Mouse (Mus musculus) WW6 (cell line): ENCODE data around the gene Lsm4.
A peak's percentile ranks its signal among the peaks of the same experiment; 100 is the strongest.

ENCODE experiments used
- DNase-seq: peaks from one replicate; pipeline ENCODE4 v3.0.0-alpha.2; 2013; ENCODE audit warnings: low read depth, low spot score

The Lsm4 gene

GRCm38 (mm10) chr8:70673079-70673856, at the start of gene Lsm4:
Lsm4 (plus strand) TSS chr8:70673248.
- peak; percentile 99 for DNase-seq

DNA sequence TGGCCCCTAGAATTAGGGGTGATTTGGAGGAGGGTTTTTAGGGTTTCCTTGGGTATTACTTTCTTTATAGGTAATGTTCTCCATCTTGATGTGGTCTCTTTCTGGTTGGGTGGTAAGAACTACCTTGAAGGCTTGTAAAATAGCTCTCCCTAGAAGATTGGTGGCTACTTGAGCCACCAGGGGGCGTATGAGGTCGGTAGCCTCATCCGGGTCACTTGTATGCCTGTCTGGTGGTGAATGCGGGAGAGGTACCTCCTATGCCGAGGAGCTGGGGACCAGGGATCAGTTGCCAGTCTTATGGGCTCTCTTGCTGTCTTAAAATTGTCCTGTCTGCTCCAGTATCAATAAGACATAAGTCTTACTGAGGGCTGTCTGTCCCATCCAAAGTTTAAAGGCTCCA, 47.9 kb upstream of the Lsm4 start:
- peak; percentile 75 for DNase-seq

- no peak for DNase-seq
Measured at GRCm38 (mm10) chr8:70627041-70627440, 46.0 kb upstream of the Lsm4 start.

DNA sequence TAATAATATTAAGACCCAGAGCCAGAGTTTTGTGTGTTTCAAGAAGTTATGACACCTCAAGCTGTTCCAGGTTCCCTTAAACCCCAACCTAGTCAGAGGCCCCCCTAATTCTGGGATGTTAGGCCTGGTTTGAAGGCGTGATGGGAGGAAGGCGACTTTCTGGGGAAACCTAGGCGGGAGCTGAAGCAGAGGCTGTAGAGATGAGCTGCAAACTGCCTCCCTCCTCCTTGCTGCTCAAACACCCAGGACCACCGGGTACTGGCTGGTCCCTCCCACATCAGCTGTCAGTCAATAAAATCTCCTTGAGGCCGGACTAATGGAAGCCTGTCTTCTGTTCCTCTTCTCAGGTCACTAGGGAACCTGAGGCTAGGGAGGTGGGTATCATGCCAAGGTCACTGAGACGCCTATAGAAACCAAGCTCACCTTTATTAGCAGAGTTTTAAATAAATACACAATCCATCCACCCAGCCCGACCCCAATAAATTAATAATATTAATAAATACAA, 44.0 kb upstream of the Lsm4 start:
- DNase-seq = no peak

DNA sequence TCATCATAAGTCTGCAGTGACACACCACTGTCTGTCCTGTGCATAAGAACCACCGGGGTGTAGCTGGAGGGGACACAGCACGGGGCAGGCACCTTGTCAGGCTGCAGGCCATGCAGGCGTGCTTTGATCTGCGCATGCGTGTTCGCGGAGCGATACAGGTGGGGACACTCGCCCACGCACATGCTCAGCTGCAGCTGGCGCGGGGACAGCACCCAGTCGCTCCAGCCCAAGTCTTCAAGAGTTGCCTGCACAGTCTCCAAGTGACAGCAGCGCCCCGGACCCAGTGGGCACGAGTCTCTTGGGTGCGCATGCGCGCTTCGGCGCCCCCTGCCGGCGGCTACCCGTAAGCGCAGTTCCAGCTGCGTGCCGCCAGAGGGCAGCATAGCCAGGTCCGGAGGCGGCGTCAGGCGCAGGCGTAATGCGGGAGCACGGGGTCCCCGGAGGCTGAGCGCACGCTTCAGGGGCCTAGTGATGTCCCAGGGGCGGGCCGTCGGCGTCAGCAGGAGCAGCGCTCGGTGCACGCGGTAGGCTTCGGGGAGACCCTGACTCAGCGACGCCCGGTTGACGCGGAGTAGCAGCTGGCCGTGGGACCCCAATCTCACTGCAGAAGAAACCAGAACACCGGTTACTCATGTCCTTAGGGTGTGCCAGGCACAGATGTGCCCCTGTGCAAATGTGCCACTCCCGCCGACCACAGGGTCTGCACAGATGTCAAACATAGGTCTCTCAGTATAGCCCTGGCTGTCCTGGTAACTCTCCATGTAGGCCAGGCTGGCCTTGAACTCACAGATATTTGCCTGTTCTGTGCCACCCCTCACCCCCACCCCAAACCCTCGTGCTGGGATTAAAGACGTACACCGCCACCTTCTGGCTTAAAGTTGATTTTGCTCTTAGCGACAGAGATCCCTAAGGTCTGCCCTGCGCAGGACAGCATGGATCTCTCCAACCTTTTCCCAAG, 43.2 kb upstream of the Lsm4 start:
- peak; percentile 94 for DNase-seq

DNA sequence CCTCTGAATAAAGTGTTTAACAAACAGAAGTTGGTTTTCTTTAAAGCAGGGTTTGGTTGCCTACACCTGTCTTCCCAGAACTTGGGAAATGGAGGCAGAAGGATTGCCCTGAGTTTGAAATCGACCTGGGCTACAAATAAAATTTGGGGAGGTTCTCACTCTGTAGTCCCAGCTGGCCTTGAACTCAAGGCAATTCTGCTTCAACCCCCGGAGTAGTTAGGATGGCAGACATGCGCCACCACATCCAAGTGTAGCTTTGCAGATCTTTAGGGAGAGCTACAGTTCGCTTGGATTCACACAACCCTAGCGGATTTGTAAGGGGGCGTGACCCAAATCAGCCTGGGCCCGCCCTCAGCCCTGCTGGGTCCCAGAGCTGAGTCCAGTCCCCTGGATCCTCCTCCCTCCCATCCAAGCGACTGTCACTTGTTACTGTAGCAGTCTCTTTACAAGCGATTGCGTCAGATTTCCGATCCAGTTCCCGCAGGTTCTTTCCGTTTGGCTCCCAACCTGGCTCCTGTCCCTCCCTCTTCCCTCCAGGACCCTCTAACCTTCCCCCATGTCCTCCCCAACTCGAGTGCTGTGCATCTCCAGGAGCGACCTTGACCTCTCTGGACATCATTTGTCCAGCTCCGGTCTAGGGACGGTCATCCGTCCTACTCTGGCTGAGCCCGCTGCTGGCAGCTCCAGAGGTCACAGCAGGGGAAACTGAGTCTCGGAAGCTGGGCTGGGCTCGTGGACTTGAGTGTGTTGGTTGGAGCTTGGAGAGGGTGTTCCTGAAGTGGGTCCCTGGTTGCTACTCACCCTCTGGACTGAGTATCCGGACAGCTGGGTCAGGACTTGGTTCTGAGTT, 42.3 kb upstream of the Lsm4 start:
- no peak for DNase-seq

DNA sequence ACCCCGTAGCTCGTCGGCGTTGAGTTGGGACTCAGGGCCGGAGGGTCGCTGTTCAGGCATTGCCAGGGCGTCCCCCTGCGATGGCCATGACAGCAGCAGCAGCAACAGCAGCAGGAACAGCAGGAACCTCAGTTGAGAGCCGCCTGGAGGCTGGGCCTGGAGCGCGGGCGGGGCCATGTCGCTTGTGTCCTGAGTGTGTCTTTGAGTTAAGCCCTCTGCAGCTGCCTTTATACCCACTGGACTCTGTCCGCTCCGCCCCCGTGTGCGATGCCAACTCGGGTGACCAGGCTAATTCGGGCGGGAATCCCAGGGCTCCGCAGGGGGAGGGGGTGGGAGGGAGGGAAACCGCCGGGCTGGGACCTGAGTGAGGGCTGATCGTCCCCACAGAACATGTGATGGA, 41.6 kb upstream of the Lsm4 start:
- DNase-seq = no peak

DNA sequence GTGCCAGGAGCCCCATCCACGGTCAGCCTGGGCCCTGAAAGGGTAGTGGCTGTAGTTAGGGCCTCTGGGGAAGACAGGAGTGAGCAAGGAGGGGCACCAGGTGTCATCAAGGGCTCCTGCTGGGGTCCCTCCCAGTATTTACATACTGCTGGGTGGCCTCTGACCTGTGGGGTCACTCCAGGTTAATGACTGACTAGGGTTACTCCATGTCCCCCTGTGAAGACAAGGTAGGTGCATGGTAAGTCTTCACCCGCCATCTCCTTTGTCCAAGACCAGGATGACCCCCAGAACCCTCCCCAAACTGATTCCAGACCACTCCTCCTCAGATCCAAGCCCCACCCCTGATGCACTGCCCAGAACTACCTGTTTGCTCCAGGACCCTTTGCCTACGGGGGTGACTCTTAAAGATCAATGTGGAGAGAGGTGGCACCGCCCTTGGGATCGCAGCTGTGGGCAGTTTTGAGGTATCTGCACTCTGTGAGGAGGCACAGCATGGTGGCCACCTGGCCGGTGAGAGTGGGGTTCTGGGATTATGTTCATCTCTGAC, 40.6 kb upstream of the Lsm4 start, which contains the start of gene Gdf15:
Gene Gdf15, minus strand, starts transcription at position 111 of the 547 bp plus-strand sequence.
- DNase-seq = no peak

DNA sequence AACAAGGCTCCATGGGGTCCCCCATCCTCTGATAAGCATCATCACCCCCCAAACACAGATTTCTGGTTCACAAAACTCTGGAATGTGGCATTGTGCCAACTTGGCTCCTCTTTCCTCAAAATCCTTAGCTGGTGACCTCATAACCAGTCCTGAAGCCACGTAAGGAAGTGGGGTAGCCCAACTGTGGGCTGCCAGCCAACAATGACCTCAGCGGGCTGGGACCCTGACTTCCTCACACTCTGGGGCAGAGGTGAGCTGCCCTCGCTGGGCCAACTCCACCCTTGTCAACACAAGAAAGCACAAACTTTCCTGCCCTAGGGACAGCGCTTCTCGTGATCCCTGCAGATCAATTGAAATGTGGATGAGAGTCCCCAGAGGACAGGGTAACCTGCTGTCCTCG, 39.0 kb upstream of the Lsm4 start:
- no peak for DNase-seq

DNA sequence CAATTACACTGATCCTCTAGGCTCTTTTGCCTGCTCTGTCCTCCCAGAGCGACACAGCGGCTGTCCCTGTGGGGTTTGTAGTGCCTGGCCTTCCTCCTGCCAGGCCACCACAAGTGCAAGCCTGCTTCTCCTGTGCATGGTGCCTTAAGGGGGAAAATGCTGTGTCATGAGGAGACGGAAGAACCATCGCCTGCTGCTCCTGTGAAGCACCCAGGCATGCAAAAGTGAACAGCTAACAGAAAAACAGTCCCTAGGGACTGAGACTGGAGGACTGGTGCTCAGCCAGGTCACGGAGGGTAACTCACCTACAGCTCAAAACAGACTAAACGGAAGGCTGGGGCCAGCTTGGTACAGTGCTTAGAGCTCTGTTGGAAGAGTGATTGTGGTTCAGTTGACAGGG, 37.5 kb upstream of the Lsm4 start:
- DNase-seq = no peak

GRCm38 (mm10) chr8:70636838-70637237, 36.2 kb upstream of the Lsm4 start:
- no peak for DNase-seq

- DNase-seq = no peak
Measured at GRCm38 (mm10) chr8:70638752-70639151, 34.3 kb upstream of the Lsm4 start.

GRCm38 (mm10) chr8:70643019-70643418, 30.0 kb upstream of the Lsm4 start:
- no peak for DNase-seq

DNA sequence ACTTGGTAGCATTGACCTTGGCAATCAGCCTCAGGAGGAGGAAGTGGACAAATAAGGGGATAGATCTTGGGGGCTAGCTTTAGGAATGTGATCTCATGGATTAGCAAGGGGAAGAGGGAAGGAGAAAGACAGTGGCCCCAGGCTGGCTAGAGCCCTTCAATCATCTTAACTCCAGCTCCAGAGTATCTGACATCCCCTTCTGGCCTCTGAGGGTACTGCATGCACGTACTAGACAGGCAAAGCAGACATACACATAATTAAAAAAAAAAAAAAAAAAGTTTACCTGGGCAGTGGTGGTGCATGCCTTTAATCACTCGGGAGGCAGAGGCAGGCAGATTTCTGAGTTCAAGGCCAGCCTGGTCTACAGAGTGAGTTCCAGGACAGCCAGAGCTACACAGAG, 29.0 kb upstream of the Lsm4 start:
- peak; percentile 65 for DNase-seq

DNA sequence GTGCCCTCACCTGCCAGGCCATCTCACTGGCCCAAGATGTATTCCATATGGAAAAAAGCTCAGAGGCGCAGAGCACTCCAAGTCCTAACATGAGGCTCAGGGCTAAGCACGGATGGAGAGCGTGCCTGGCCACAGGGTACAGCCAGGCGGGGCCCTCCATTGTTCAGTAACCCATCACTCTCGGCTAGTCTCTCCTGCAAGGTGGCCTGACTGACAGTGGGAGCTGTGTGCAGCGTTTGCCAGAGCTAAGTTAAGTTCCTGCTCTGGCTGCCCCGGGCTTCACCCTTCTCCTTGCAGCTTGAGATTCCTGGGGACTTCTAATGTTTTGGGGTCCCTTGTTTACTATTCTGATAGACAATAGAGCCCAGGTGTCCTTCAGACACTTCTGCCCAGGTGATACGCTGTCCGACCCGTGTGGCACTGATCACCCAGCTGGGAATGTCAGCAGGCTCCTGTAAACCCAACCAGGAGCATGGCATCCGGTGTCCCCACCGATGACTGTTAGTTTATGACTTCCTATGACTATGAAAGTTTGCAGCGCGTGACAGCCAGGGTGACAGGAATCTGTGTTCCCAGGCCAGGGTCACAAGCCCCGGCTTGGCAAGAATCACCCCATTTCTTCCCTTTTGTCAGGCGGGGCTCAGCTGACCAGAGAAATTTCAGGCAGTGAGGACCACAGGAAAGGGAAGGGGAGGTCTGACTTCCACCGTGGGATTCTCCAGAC, 27.4 kb upstream of the Lsm4 start:
- no peak for DNase-seq

GRCm38 (mm10) chr8:70646369-70646768, 26.7 kb upstream of the Lsm4 start:
- no peak for DNase-seq

DNA sequence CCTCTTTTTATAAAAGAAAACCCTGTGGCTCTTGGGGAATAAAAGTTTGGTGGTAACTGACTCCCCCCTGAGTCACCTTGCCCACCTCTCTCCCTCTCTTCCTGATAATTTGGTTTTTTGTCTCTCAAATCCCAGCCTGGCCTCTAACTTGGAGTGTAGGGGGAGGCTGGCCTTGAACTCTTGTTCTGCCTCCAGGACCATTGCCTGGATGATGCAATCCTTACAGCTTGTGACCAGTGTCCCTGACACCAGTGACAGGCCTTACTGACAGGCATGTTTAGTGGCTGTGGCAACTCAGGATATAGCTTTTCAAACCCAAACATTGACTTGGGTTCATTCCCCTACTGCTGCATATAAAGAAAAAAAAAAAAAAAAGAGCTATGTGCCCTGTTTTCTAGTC, 26.3 kb upstream of the Lsm4 start:
- no peak for DNase-seq

DNA sequence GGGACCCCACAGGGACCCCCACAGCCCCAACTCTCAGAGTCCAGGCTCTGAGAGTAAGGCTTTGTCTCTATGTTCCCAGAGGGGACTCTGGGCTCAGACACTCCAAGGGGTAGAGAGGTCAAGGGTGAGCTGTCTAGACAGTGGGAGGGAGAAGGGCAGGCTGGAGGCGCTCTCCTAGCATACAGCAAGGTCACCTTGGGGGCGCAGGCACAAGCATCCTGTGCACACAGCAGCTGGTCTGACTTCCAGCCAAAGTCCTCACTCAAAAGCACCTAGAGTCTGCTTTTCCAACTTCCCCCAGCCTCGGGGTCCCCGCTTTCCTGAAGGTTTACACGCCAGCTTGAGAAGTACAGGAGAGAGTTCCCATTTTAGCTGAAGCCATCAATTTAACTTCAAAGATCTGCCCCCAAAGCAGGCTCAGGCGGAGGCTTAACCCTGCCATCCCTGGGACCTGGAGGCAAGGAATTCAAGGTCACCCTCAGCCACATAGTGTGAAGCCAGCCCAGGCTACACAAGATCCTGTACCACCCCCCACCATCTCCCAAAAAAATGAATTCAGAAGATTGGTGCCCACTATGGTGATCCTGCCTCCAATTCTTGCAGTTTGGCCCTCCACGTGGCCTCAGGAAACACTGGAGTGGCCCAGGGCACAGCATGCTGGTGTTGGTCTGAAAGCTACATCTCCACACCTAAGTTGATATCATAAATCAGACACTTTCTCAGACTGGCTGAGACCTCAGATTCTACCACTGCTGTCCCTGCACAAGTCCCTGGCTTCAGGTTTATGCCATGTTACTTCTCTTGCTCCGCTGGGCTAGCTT, 25.5 kb upstream of the Lsm4 start:
- DNase-seq = no peak

DNA sequence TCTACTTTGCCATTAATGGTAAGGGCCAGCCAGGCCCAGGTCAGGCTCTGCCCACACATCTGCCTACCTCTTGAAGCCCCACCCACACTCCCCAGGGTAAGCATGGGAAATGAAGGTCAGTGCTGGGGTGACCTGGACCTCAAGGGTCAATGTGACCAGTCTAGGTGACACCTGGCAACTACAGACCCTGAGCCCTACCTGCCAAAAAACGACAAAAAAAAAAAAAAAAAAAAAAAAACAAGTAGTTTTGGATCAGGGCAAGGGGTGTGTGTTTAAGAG, 24.9 kb upstream of the Lsm4 start:
- DNase-seq = no peak

DNA sequence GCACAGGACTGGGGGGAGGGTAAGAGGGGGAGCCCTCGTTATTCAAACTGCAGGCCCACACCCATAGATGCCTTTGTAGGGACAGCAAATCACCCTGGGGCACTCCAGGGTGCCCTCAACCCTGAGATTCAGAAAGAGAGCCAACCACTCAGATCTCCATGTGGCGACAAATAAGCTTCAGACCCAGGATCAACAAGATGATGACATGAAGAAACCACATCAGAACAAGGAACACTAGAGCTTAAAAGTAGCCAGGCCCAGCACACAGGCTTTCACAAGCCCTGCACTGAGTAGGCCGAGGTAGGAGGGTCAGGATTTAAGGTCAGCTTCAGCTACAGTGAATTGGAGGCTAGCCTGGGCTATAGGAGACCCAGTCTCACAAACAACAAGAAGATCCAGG, 24.1 kb upstream of the Lsm4 start:
- no peak for DNase-seq
